Mouse (Mus musculus) hindbrain, embryonic 14.5 days (tissue): ENCODE data around the gene Glce. TPM values are rescaled to one million over a fixed set of nuclear protein-coding genes. Genes with fewer than 3 reads are reported as not detected.
A peak's percentile ranks its signal among the peaks of the same experiment; 100 is the strongest.

Experiments used
- ATAC-seq: fragments of 200-750 bp; cut with Nextera tagmentation; 2 replicates; pipeline ENCODE4 v1.8.0; 2017; ENCODE audit warnings: moderate number of reproducible peaks, mild to moderate bottlenecking, moderate TSS enrichment, moderate library complexity; ENCODE audit not compliant: low FRiP score
- DNase-seq: peaks from one replicate; pipeline ENCODE4 v3.0.0-alpha.2; 2015; ENCODE audit warnings: low spot score
- H3K27ac ChIP-seq: fragments of 300-500 bp; sonication (generic); 2 replicates; pipeline ENCODE4 v1.5.1; 2014; ENCODE audit warnings: mild to moderate bottlenecking, moderate library complexity
- H3K27me3 ChIP-seq: fragments of 300-500 bp; sonication (generic); 2 replicates; pipeline ENCODE4 v1.6.1; 2014; ENCODE audit warnings: mild to moderate bottlenecking, low read length, mixed read lengths; ENCODE audit not compliant: control insufficient read depth, insufficient read depth
- H3K36me3 ChIP-seq: fragments of 300-500 bp; sonication (generic); replicated peaks from 2 replicates; pipeline ENCODE4 v1.6.1; 2014; ENCODE audit not compliant: control insufficient read depth, insufficient read depth
- H3K4me1 ChIP-seq: fragments of 300-500 bp; sonication (generic); replicated peaks from 2 replicates; pipeline ENCODE4 v1.6.1; 2014; ENCODE audit warnings: antibody characterized with exemption, low read length, mixed read lengths; ENCODE audit not compliant: control insufficient read depth, insufficient read depth
- H3K4me2 ChIP-seq: fragments of 300-500 bp; sonication (generic); replicated peaks from 2 replicates; pipeline ENCODE4 v1.6.1; 2014; ENCODE audit warnings: mild to moderate bottlenecking, moderate library complexity
- H3K4me3 ChIP-seq: fragments of 300-500 bp; sonication (generic); replicated peaks from 2 replicates; pipeline ENCODE4 v1.5.1; 2014; ENCODE audit warnings: mild to moderate bottlenecking, low read length
- H3K9ac ChIP-seq: fragments of 300-500 bp; sonication (generic); 2 replicates; pipeline ENCODE4 v1.6.1; 2014
- H3K9me3 ChIP-seq: fragments of 300-500 bp; sonication (generic); 2 replicates; pipeline ENCODE4 v1.6.1; 2016; ENCODE audit warnings: low read length; ENCODE audit not compliant: control insufficient read depth
- WGBS: fragments of 180-500 bp; shearing (Covaris S2); extraction: QIAGEN DNeasy Blood & Tissue Kit; methylation state at CpG from one replicate; pipeline ENCODE4 v1.1.7; 2014; 5-methylcytosine and 5-hydroxymethylcytosine counted together
- polyA plus RNA-seq: library from polyadenylated mRNA; unstranded; fragments of >200 nt; fragmentation: Nextera tagmentation; extraction: Ambion mirVana; gene quantifications from 2 replicates; pipeline ENCODE4 v1.2.1, GENCODE M21; 2014

Gene Glce
- polyA plus RNA-seq, 1 experiment from 2014 or later, result 23.5 TPM

GRCm38 (mm10) chr9:62060431-62060830 lies 62.0 kb downstream of the Glce start:
- H3K36me3 ChIP-seq, result 0 out of 2 replicates have a peak, but pooled peaks cover 19% of the 10 kb centered on the region
- H3K4me1 ChIP-seq, result no peaks in the 10 kb centered on the region
- H3K4me2 ChIP-seq, result no peak overlapping the region
- ATAC-seq, result no peak
- no peak overlapping the region for H3K4me3 ChIP-seq
- DNase-seq, result no peak
- H3K27ac ChIP-seq, result no peak overlapping the region
- 89% methylated on average over 2 of the region's 2 CpGs for WGBS
- no peak overlapping the region for H3K9ac ChIP-seq
- no peaks in the 10 kb centered on the region for H3K27me3 ChIP-seq
- no peaks in the 10 kb centered on the region for H3K9me3 ChIP-seq

GRCm38 (mm10) chr9:62059941-62060340 lies 62.5 kb downstream of the Glce start:
- Histone ChIP-seq H3K4me3 (no peak overlapping the region), H3K4me1 (no peaks in the 10 kb centered on the region), H3K9me3 (no peaks in the 10 kb centered on the region), H3K9ac (no peak overlapping the region), H3K4me2 (no peak overlapping the region), H3K27me3 (no peaks in the 10 kb centered on the region), H3K27ac (no peak overlapping the region), H3K36me3 (0 out of 2 replicates have a peak, but pooled peaks cover 19% of the 10 kb centered on the region)
- 85% methylated on average over 11 of the region's 11 CpGs for WGBS
- ATAC-seq, result no peak
- no peak for DNase-seq

GRCm38 (mm10) chr9:62057881-62058506 lies 64.5 kb downstream of the Glce start:
- 79% methylated on average over 7 of the region's 7 CpGs for WGBS
- DNase-seq (no peak), ATAC-seq (no peak)
- H3K9ac ChIP-seq, result no peak overlapping the region
- 0 out of 2 replicates have a peak, but pooled peaks cover 19% of the 10 kb centered on the region for H3K36me3 ChIP-seq
- H3K9me3 ChIP-seq, result no peaks in the 10 kb centered on the region
- no peak overlapping the region for H3K4me2 ChIP-seq
- H3K27me3 ChIP-seq, result no peaks in the 10 kb centered on the region
- H3K4me3 ChIP-seq, result no peak overlapping the region
- H3K4me1 ChIP-seq, result no peaks in the 10 kb centered on the region
- no peak overlapping the region for H3K27ac ChIP-seq

- no peak overlapping the region for H3K4me2 ChIP-seq
- H3K9ac ChIP-seq, result no peak overlapping the region
- H3K36me3 ChIP-seq, result 0 out of 2 replicates have a peak, but pooled peaks cover 19% of the 10 kb centered on the region
- H3K4me1 ChIP-seq, result no peaks in the 10 kb centered on the region
- 99% methylated on average over 2 of the region's 2 CpGs for WGBS
- no peaks in the 10 kb centered on the region for H3K9me3 ChIP-seq
- DNase-seq (no peak), ATAC-seq (no peak)
- no peak overlapping the region for H3K27ac ChIP-seq
- H3K27me3 ChIP-seq, result no peaks in the 10 kb centered on the region
- no peak overlapping the region for H3K4me3 ChIP-seq
These were observed 66.2 kb downstream of the Glce start for GRCm38 (mm10) chr9:62056206-62056605.

- Histone ChIP-seq H3K27ac (no peak overlapping the region), H3K9me3 (no peaks in the 10 kb centered on the region), H3K4me2 (no peak overlapping the region), H3K36me3 (no peaks in the 10 kb centered on the region), H3K4me1 (no peaks in the 10 kb centered on the region), H3K27me3 (no peaks in the 10 kb centered on the region), H3K4me3 (no peak overlapping the region), H3K9ac (no peak overlapping the region)
- ATAC-seq (no peak; the same call in 1 of the 2 replicates), DNase-seq (no peak)
- 44% methylated on average over 4 of the region's 4 CpGs for WGBS
These were observed 71.7 kb downstream of the Glce start for GRCm38 (mm10) chr9:62050801-62051200.

DNA sequence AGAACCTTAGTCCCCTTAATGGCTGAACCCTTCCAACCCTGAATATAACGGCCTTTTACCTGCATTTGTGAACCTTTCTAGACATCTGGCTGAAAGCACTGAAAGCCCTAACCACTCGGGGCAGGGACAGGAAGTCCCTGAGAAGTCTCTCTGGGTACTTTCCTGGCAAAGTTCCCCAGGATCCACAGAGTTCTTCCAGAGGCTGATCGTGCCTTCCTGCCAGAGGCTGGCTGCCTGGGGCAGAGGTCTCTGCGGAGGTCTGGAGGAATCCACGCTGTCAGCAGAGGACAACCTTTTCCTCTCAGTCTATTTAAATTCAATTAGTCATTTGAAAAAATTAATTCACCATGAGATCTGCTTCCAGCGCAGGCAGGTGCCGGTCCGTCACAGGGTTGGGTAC lies 73.3 kb downstream of the Glce start:
- Histone ChIP-seq H3K4me2 (no peak overlapping the region), H3K4me1 (no peaks in the 10 kb centered on the region), H3K27me3 (no peaks in the 10 kb centered on the region), H3K9ac (no peak overlapping the region), H3K36me3 (no peaks in the 10 kb centered on the region), H3K4me3 (no peak overlapping the region), H3K9me3 (no peaks in the 10 kb centered on the region), H3K27ac (no peak overlapping the region)
- ATAC-seq (no peak), DNase-seq (no peak)
- WGBS, result 44% methylated on average over 8 of the region's 8 CpGs

- no peak overlapping the region for H3K4me3 ChIP-seq
- DNase-seq, result no peak
- no peak for ATAC-seq
These were observed 80.3 kb downstream of the Glce start for GRCm38 (mm10) chr9:62042167-62042566.

DNA sequence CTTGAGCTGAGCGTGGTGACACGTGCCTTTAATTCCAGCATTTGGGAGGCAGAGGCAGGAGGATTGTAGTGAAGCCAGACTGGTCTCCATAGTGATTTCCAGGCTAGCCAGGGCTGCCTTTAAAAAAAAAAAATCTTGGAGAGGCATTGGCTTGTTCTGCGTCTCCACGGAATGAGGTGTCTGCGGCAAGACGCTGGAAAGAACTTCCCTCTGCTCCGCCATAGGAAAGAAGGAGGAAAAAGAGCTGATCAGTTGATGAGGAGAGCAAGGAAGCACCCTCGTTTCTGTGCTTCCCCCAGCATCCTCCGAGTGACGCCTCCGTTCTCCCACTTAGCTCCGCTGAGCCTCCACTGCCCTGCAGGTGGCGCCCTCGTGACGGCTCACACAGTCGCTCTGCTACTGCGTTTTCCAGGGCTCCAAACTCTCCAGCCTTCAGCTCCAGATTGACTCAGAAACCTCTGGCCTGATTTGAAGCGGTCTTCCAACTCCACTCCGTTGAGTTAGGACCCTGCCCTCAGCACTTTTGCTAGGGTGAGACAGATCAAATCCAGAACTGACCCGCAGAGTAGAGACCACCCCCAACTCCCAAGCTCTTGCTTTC lies 82.3 kb downstream of the Glce start:
- H3K9me3 ChIP-seq, result no peaks in the 10 kb centered on the region
- H3K27me3 ChIP-seq, result no peaks in the 10 kb centered on the region
- H3K9ac ChIP-seq, result no peak overlapping the region
- H3K4me3 ChIP-seq, result no peak overlapping the region
- H3K4me2 ChIP-seq, result peak overlapping the region; percentile 38
- H3K4me1 ChIP-seq, result no peaks in the 10 kb centered on the region
- no peak for ATAC-seq
- peak; percentile 91 for DNase-seq
- WGBS, result 5% methylated on average over 20 of the region's 20 CpGs
- H3K27ac ChIP-seq, result no peak overlapping the region
- no peaks in the 10 kb centered on the region for H3K36me3 ChIP-seq

More at GRCm38 (mm10) chr9:62042167-62042566, 80.3 kb downstream of the Glce start:
- Histone ChIP-seq H3K27me3 (no peaks in the 10 kb centered on the region), H3K27ac (no peak overlapping the region), H3K9ac (no peak overlapping the region), H3K4me1 (no peaks in the 10 kb centered on the region), H3K36me3 (no peaks in the 10 kb centered on the region), H3K4me2 (no peak overlapping the region), H3K9me3 (no peaks in the 10 kb centered on the region)
- 94% methylated on average over 3 of the region's 3 CpGs for WGBS

- WGBS, result 64% methylated on average over 1 of the region's 1 CpGs
These were observed 86.6 kb downstream of the Glce start for GRCm38 (mm10) chr9:62035806-62036205.

More at GRCm38 (mm10) chr9:62035806-62036205, 86.6 kb downstream of the Glce start:
- Histone ChIP-seq H3K27ac (no peak overlapping the region), H3K4me2 (no peak overlapping the region), H3K9ac (no peak overlapping the region), H3K4me1 (no peaks in the 10 kb centered on the region), H3K9me3 (no peaks in the 10 kb centered on the region), H3K36me3 (no peaks in the 10 kb centered on the region), H3K4me3 (no peak overlapping the region), H3K27me3 (no peaks in the 10 kb centered on the region)
- no peak for ATAC-seq
- no peak for DNase-seq
